Mouse (Mus musculus) heart, postnatal 10 days (tissue): Measurements from ENCODE around the gene Hs1bp3. TPM values are rescaled to one million over a fixed set of nuclear protein-coding genes. Genes with fewer than 3 reads are reported as not detected.

Source experiments
- DNase-seq, 2 experiments: peaks; one replicate each; pipeline ENCODE4 v3.0.0; 2021
- intact Hi-C: fragments of 180-260 bp; cut with DNase I; formaldehyde crosslinking; loops from one replicate; pipeline ENCODE4 v1.15.1; 2025
- total RNA-seq, 2 experiments: library from RNA; stranded (reverse); gene quantifications; 2 replicates each; pipeline ENCODE4 v1.2.3; 2021

The Hs1bp3 gene
- total RNA-seq, 2 experiments from 2014 or later: 11.3 to 15.1 TPM

DNA sequence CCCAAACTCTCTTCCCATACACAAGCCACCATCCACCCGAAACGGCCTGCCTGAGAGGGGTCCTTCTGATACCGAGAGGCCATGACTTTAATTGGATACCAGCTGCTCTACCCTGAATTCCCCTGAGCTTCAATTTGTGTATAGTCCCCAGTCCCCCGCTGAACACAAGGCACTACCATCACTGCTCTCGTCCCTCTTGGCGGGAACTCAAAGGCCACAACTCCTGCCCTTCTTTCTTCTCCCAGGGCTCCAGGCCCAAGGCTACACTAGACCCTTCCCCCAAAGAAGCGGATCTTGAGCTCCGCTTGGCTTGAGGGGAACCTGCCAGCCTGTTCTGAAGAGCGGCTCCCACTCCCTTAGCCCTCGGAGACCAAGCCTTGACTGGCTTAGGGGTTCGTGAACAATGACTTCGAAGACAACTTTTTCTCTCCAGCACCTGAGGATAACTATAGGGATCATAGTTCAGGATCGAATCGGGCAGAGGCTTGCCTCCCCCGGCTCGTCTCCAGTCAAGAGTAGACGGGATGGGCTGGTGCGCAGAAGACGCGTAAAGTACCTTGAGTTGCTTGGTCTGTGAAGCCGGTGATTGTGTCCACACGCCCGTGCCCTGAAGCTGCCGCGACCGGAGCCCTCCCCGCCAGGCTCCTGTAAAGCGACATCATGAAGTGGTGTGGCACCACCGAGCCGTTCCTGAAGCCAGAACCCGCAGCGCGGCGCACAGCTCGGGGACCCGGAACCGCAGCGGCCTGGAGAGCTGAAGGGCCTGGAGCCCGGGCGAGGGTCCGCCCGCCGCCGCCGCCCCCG is 12.0 kb upstream of the Hs1bp3 start:
- DNase-seq: no peak
- intact Hi-C loops: no loop called here

DNA sequence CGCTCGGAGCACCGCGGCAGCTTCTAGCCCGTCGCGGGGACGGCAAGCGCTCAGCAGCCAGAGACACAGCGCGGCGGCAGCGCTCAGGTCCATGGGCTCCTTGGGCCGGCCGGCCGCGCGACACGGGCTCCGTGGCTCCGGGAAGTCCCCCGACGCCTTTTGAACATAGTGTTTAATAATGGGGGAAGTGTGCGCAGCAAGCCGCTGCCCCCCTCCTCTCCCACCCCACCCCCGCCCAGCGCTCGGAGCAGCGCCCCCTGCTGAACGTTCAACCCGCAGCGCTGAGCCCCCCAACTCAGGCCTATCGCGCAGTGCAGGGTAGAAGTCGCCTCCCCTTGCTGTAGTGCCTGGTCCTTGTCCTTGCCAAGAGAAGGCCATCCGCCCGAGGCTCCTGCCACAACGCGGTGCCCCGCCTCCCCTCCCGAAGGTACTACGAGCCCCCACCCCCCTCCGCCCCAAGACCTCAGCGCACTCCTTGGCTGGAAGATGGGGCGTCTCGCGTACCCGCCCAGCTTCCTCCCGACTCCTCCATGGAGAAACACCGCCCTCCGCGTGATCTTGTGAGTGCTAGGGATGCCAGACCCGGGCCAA is 11.3 kb upstream of the Hs1bp3 start, which contains the start of gene Gdf7:
Gene Gdf7, minus strand, starts transcription at position 114 of the 591 bp plus-strand sequence.
- DNase-seq: no peak
- intact Hi-C loops: no loop called here

DNA sequence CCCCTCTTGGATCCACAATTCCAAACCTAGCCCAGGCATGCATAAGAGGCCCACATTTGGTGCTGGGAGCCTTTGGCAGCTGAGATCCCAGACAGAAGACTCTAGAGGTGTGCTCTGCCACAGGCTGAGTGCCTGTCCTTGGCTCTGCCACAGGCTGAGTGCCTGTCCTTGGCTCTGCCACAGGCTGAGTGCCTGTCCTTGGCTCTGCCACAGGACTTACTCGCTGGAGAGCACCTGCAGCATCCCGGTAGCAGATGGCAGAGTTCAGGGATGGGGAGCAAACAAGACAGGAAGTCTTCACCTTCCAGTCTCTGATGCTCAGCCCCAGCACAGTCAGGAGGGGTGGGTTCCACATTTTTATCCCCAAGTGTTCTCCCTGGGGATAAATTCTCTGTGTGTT is 8.0 kb upstream of the Hs1bp3 start:
- intact Hi-C loops: loop anchor here (5.0 kb wide), 1 partner anchor 98 kb away; the partner anchor contains the start of gene Ldah
- DNase-seq: no peak

DNA sequence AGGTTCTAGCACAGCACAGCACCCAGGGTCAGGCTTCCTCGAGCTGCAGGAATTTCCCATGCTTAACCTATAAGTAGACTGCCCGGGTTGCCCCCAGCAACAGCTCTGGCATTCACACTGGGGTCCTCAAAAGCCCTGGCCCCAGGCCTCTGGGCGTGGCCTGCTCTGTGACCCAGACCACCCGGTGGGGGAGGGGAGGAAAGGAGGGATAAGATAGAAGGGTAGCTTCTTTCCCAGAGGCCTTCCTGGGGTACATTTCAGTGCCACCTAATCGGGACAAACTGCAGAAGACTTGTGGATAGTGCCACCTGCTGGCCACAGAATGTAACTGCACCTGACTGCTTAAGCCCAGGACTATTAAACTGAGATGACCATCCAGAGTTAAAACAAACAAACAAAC is 6.8 kb upstream of the Hs1bp3 start:
- intact Hi-C loops: loop anchor here (1.0 to 5.0 kb wide), 3 partner anchors 99 to 315 kb away; partner anchors contain the start of gene Ldah
- DNase-seq: peak; percentile 65 to 82

DNA sequence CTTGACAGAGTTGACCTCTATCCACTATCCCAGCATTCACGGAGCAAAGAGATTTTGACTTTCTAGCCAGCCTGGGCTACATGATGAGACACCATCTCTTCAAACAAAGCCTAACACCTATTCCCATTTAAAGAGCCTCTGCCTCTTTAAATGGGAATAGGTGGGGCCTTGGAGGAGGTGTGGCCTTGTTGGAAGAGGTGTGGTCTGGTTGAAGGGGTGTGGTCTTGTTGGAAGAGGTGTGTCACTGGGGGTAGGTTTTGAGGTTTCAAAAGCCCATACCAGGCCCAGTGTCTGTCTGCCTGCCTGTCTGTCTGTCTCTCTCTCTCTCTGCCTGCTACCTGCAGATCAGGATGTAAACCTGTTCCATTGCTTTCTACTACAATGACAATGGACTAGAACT is 6.3 kb upstream of the Hs1bp3 start:
- intact Hi-C loops: loop anchor here (1.0 to 5.0 kb wide), 3 partner anchors 100 to 316 kb away; partner anchors contain the start of gene Ldah
- no peak for DNase-seq

DNA sequence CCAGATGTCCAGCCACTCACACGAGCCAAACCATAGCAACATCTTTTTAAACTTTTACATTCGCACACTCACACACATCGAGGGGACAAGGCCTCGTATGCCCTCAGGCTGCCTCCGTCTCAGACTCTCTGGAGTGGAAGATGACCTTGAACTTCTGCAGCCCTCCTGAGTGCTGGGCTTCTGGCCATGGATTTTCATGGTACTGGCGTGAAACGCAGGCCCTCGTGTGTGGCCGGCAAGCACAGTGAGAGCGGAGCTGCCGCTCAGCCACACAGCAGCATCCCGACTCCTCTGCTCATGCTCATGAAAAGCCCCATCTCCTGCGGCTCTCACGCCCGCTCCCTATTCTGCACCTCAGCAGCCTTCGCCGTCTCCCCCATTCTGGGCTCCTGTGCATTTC is 2.2 kb upstream of the Hs1bp3 start:
- intact Hi-C loops: loop anchor here (10.0 kb wide), 1 partner anchor 694 kb away; no protein-coding TSS in a partner anchor
- no peak for DNase-seq

DNA sequence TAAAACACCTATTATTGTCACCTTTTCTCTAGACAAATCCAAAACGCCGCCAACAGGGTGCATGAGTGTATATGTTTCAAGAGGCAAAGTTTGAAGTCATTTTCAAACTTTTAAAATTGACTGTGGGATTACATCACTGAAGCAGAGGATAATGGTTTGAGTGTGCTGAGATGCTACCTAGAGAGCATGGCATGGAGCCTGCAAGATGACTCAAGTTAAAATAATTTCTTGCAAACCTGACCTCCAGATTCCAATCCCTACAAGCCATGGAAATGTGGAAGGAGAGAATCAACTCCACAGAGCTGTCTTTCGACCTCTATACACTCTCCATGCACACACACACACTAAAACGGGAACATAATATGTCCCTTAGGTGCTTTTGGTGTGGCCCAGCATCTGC is 966 bp upstream of the Hs1bp3 start:
- no peak for DNase-seq
- intact Hi-C loops: loop anchor here (10.0 kb wide), 1 partner anchor 693 kb away; no protein-coding TSS in a partner anchor

DNA sequence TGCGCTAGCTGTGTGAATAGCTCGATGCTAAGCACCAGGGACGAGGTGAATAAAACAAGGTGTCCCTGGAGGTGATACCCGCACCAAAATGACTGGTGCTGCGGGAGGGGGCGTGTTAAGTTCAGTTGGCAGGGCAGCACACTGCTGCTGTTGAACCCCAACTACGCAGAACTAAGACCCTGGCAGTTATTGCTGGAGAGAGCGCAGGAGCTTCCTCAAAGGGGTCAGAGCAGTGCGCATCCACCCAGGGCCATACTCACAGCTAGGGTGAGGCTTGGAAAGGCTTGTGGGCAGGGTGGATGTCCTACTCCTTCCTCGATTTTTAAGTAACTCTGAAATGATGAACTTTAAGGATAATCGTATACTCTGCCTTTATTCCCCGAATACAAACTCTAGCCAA is 541 bp downstream of the Hs1bp3 start:
- intact Hi-C loops: loop anchor here (10.0 kb wide), 1 partner anchor 691 kb away; no protein-coding TSS in a partner anchor
- DNase-seq: no peak

DNA sequence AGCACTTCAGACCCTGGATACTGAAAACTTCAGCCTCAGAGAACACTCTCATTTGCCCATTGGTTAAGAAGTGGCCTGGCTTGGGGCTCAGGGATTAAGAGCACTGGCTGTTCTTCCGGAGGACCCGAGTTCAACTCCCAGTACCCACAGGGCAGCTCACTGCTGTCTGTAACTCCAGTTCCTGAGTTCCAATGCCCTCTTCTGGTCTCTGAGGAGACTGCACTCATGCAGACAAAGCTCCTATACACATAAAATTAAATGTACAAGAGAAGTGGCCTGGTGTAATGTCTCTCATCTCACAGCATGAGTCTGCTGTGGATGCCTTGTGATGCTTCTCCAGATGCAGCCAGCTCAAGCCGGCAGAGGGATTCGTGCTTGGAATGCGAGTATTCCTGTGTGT is 3.3 kb downstream of the Hs1bp3 start:
- DNase-seq: no peak
- intact Hi-C loops: loop anchor here (10.0 kb wide), 1 partner anchor 688 kb away; no protein-coding TSS in a partner anchor

DNA sequence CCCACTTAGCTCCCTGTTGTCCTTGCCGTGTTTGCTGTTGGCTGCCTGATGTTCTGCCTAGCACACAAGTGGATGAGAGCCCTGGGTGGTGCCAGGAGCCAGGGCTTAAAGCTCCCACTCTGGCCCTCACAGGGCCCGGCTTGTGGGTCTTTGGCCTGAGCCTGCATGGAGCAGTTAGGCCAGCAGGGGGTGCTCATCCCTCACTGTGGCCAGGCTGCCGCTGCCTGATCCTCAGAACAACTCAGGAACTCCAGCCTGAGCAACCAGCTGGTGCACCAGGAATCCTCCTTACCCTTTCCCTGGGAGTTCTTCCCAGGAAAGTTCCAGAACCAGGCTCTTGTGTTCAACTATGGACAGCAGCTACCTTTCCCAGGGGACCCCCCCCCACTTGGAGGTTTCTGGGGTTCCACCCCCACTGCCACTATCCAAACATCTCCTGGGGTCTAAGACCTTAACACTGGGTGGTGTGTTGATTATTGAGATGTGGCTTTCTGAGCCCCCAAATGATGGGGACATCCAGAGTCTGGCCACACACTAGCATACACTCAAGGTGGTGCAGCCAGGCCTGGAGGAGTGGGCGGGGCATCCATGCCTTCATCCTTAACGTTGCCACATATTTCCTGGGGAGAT is 7.0 kb downstream of the Hs1bp3 start:
- peak; percentile 90 to 93 for DNase-seq
- intact Hi-C loops: loop anchor here (1.0 to 10.0 kb wide), 4 partner anchors 226 to 705 kb away; partner anchors contain the start of gene Ttc32

DNA sequence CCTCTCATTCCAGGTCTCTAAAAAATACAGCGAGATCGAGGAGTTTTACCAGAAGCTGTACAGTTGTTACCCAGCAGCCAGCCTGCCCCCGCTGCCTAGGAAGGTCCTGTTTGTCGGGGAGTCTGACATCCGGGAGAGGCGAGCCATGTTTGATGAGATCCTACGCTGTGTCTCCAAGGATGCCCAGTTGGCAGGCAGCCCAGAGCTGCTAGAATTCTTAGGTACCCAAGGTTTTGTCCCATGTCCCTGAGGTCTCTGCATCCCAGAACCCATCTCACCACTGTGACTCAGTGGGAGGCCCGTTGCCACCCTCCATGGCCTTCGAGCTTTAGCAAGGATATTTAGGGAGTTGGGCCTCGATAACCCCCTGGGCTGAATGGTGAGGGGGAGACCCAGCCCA is 8.3 kb downstream of the Hs1bp3 start:
- intact Hi-C loops: loop anchor here (10.0 kb wide), 3 partner anchors 313 to 703 kb away; partner anchors contain the start of gene Ttc32
- DNase-seq: no peak

DNA sequence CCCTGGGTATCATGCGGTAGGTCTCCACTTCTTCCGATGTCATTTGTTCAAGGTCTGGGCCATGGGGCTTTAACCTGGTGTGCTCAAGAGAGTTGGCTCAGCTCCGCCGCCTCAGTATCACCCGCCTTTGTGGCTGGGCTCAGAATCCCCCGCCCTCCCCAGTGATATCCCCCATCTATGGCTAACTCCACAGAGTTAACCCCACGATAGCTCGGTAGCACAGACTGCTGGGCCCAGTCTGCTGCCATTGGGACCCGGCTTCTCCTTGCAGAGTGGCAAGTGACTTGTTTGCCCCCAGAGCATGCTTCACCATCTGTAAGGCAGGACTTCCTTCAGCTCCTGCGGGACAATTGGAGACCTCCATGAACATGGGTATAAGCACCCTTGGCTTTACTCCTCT is 10.9 kb downstream of the Hs1bp3 start:
- DNase-seq: no peak
- intact Hi-C loops: loop anchor here (10.0 kb wide), 3 partner anchors 311 to 701 kb away; partner anchors contain the start of gene Ttc32

DNA sequence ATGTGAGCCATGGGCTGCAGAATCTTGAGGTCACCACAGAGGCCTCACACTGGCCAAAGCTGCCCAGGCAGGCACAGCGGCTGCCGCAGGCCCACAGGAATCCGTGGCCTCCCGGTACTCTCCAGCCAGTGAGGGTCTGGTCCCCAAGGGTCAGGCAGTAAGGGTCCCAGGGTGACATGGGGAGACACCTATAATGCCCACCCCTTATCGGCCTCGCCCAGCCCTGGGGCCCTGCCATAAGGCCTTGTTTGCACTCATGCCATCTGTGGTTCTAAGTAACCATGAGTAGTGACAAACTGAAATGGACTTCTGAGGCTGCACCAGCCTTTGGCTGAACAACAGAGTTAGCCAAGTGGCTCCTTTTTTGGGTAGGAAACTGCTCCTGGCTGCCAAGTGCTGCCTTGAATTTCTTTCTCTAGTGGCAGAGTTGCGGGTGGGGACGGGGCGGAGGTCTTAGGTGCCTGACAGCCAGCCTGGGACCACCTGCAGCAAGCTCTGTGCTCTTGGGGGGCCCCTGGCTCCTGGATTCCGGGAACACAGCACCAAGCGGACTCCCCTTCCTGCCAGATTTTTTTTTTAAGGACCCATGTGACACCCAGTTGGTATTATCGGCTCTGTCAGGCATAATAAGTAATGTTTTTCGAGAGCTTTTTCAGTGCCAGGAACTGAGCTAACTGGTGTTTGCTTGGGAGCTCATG is 12.2 kb downstream of the Hs1bp3 start:
- intact Hi-C loops: loop anchor here (10.0 kb wide), 3 partner anchors 309 to 699 kb away; partner anchors contain the start of gene Ttc32
- peak in 1 of 2 experiments; percentile 38 for DNase-seq

DNA sequence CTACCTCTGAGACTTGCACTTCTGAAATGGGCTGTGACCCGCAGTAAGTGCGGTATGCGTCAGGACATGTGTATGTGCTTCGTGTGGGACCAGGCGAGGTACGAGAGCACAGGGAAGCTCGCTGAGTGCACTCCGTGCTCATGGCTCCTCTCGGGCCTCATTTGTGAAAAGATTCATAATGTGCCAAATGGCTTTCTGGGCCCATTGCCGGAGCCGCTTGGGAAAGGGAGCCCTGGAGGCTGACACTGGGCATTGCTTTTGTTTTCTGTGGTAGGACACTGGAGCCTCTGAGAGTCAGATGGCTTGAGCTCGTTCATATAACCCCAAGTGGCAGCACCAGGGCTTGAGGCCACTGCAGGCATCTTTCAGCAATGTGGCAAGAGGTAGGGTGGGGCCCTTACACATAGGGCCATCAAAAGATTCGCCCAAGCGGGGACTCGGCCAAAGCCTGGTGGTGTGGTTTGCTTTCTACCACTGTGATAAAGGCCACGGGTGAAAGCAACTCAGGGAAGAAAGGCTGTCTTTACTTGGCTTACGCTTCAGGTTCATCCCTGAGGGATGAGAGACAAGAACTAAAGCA is 12.8 kb downstream of the Hs1bp3 start:
- DNase-seq: no peak
- intact Hi-C loops: loop anchor here (2.0 to 10.0 kb wide), 4 partner anchors 119 to 699 kb away; partner anchors contain the start of gene Ttc32

DNA sequence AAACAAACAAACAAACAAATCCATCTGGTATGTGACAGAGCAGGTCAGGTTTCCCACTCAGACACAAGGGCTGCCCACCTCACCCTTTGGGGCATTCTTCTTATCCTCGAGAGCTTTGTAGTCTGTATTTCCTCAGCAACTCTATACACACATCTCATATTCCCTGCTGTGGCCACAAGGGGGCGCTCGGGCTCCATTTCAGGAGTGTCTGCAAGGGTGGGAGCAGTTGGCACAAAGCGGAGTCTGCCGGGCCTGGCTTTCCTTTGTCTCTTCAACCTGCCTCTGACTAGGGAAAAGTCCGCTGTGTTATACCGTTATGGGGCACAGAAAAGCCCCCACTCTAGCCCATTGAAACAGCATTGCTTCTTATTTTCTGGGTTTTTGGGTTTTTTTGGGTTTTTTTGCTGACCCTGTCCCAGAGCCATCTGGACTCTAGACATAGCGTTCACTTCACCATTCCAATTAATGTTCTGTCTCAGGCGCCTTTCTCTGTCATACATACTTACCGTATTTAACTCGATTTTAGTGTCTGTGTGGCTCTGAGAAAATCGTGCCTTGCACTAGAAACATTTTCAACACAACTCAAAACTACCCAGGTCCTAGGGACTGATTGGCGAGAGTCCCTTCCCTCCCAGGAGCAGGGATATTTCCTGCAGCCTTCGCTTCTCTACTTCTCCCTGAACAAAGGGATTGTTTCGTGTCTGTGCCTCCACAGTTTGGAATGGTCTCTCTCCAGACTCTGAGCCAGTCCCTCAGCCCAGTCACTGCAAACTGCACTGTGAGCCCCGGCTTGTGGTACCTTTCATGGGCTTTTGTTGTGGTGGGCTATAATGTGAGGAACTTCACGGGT is 13.8 kb downstream of the Hs1bp3 start:
- intact Hi-C loops: loop anchor here (1.0 to 10.0 kb wide), 5 partner anchors 118 to 698 kb away; partner anchors contain the start of gene Ttc32
- peak; percentile 95 to 98 for DNase-seq

DNA sequence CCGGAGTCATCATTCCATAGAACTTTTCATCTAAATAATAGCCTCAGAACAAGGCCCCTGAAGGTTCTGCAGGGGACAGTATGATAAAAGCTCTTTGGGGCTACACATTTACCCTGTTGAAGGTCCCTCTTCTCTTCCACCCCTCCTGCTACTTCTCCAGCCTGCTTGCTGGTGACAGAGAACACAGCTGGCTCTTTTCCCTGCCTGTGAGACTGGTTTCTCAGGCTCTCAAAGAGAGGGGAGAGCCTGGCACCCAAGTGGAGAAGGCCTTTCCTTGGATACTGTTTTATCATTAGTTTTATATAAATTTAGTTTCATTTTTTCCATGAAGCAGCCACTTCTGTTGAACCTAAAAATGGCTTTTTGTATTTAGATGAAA is 14.4 kb downstream of the Hs1bp3 start:
- intact Hi-C loops: loop anchor here (1.0 to 10.0 kb wide), 5 partner anchors 117 to 697 kb away; partner anchors contain the start of gene Ttc32
- DNase-seq: peak in 1 of 2 experiments; percentile 24

DNA sequence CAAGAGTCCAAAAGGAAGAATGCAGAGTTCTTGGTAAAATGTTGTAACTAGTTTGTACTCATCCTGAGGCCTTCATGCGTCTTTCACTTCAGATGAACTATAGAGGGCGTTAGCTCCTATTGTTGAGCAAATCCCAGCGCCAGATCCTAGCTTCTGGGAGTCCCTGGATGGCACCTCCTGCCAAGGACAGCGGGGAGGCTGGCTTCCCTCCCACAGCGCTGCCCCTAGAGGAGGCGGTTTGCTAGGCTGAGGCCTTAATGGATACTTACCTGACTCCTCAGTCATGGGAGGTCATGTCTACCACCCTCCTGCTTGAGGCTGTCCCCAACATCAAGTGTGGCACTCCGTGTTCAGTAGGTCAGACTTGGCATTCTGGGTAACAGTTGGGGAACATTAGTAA is 16.0 kb downstream of the Hs1bp3 start:
- no peak for DNase-seq
- intact Hi-C loops: loop anchor here (10.0 kb wide), 3 partner anchors 306 to 696 kb away; partner anchors contain the start of gene Ttc32

DNA sequence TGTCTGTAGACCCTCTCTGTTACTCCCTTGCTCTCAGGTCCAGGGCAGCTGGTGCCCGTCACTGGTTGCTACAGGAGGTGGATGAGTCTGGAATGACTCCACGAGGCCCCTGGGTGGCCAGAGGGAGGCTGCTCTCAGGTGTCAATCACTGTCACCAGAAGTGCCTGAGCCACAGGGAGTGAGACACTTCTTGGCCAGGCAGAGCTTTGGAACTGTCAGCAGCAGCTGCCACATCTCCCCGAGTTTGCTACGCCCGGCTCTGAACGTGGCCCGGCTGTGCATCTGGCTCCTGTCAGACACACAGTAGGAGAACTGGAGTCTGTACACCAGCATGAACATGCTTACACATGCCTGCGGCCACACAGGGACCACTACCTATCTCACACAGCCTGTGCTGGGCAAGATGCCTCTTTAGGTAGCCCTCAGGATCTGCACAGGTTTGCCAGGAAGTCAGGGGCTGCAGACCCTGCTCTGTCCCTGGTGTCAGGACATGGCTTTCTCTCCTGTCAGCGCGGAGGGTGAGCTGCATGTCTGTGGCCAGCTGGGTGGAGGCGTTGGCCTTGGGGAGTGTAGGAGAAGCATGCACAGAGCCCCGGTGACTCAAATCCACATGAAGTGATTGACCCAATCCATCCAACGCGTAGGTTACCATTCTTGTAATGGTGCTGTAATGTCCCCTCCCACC is 18.4 kb downstream of the Hs1bp3 start:
- peak; percentile 80 to 82 for DNase-seq
- intact Hi-C loops: no loop called here
